Mouse (Mus musculus) kidney, adult 2 months (tissue): ENCODE data around the gene Lmo7. TPM values are rescaled to one million over a fixed set of nuclear protein-coding genes. Genes with fewer than 3 reads are reported as not detected.

Experiments
- DNase-seq: peaks from one replicate; pipeline ENCODE4 v3.0.0; 2021
- H3K27ac ChIP-seq: fragments of 200-500 bp; 2 replicates; pipeline ENCODE4 v1.5.1; 2012; ENCODE audit warnings: low read depth, low read length, control low read depth, inconsistent platforms; ENCODE audit not compliant: insufficient read depth
- H3K27me3 ChIP-seq: fragments of 200-500 bp; replicated peaks from 2 replicates; pipeline ENCODE4 v1.6.1; 2012; ENCODE audit warnings: mild to moderate bottlenecking, moderate library complexity, low read length, inconsistent platforms; ENCODE audit not compliant: control insufficient read depth, insufficient read depth
- H3K36me3 ChIP-seq: fragments of 200-500 bp; 2 replicates; pipeline ENCODE4 v1.6.1; 2012; ENCODE audit warnings: mild to moderate bottlenecking, moderate library complexity, low read length, inconsistent platforms; ENCODE audit not compliant: control insufficient read depth, insufficient read depth
- H3K4me1 ChIP-seq: fragments of 200-500 bp; 2 replicates; pipeline ENCODE4 v1.6.1; 2011; ENCODE audit warnings: low read length; ENCODE audit not compliant: control insufficient read depth, insufficient read depth
- H3K4me3 ChIP-seq: fragments of 200-500 bp; 2 replicates; pipeline ENCODE4 v1.5.1; 2011; ENCODE audit warnings: mild to moderate bottlenecking, low read depth, low read length, control low read depth; ENCODE audit not compliant: insufficient read depth
- CTCF ChIP-seq: fragments of 200-500 bp; conservative IDR thresholded peaks from 2 replicates; pipeline ENCODE4 v1.5.1; 2011; ENCODE audit warnings: low read depth, mild to moderate bottlenecking, control low read depth, low read length, moderate library complexity, mixed read lengths; ENCODE audit not compliant: insufficient read depth, insufficient read length
- POLR2A ChIP-seq: fragments of 200-500 bp; IDR thresholded peaks from one replicate; pipeline ENCODE4 v1.6.1; 2011; ENCODE audit warnings: low read depth, low read length, control low read depth
- WGBS: fragments of 180-500 bp; shearing (Covaris S2); methylation state at CpG from one replicate; pipeline ENCODE4 v1.1.7; 2018; 5-methylcytosine and 5-hydroxymethylcytosine counted together
- polyA plus RNA-seq: library from polyadenylated mRNA; depleted of rRNA; stranded (reverse); fragments of >200 nt; gene quantifications from 2 replicates; pipeline ENCODE4 v1.2.3, GENCODE M21; 2012

Lmo7 gene
- polyA plus RNA-seq, 1 experiment, result 40.0 TPM

GRCm38 (mm10) chr14:101763762-101764295 lies 34.1 kb downstream of the Lmo7 start:
- Histone ChIP-seq H3K27ac (no peak overlapping the region), H3K27me3 (no peaks in the 10 kb centered on the region), H3K4me1 (peaks cover 5% of the 10 kb centered on the region; the same call in 1 of the 2 replicates), H3K36me3 (no peaks in the 10 kb centered on the region), H3K4me3 (no peak overlapping the region)
- WGBS, result 52% methylated on average over 3 of the region's 3 CpGs
- no peak for DNase-seq
- TF ChIP-seq POLR2A (no peak), CTCF (no peak)

DNA sequence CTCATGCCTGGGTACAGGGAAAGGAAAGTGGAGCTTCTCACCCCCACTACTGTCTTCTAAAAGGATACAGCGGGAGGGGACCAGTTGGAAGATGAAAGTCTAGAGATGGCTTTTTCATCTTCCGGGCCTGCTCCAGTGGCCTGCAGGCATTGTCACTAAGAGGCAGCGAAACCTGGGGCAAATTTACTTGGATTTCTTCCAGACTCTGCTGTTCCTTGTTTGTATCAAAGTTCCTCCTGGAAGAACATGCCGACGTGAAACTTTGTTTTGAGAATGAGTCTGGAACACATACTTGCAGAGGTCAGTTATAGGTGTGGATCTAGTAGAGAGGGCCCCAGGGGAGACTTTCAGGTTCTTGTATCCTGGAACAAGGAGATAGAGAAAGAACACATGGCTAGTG lies 41.6 kb downstream of the Lmo7 start:
- Histone ChIP-seq H3K4me1 (peaks cover 19% of the 10 kb centered on the region; the same call in 1 of the 2 replicates), H3K27ac (peak overlapping the region; percentile 93), H3K27me3 (no peaks in the 10 kb centered on the region), H3K4me3 (no peak overlapping the region), H3K36me3 (no peaks in the 10 kb centered on the region)
- WGBS, result 59% methylated on average over 5 of the region's 5 CpGs
- DNase-seq, result peak; percentile 78
- TF ChIP-seq POLR2A (no peak), CTCF (no peak)

GRCm38 (mm10) chr14:101771756-101772155 lies 42.0 kb downstream of the Lmo7 start:
- 72% methylated on average over 6 of the region's 6 CpGs for WGBS
- Histone ChIP-seq H3K4me3 (no peak overlapping the region), H3K27me3 (no peaks in the 10 kb centered on the region), H3K36me3 (no peaks in the 10 kb centered on the region), H3K27ac (peak overlapping the region; percentile 93), H3K4me1 (peaks cover 21% of the 10 kb centered on the region; the same call in 1 of the 2 replicates)
- TF ChIP-seq POLR2A, result no peak
- no peak for TF ChIP-seq CTCF
- DNase-seq, result peak; percentile 66

- Histone ChIP-seq H3K27ac (no peak overlapping the region), H3K4me1 (peaks cover 16% of the 10 kb centered on the region; the same call in 1 of the 2 replicates), H3K36me3 (no peaks in the 10 kb centered on the region), H3K27me3 (no peaks in the 10 kb centered on the region), H3K4me3 (no peak overlapping the region)
- DNase-seq, result peak; percentile 55
- peak; percentile 58 for TF ChIP-seq CTCF
- TF ChIP-seq POLR2A, result no peak
- 51% methylated on average over 4 of the region's 4 CpGs for WGBS
Measured at GRCm38 (mm10) chr14:101774631-101775030, 44.9 kb downstream of the Lmo7 start.

DNA sequence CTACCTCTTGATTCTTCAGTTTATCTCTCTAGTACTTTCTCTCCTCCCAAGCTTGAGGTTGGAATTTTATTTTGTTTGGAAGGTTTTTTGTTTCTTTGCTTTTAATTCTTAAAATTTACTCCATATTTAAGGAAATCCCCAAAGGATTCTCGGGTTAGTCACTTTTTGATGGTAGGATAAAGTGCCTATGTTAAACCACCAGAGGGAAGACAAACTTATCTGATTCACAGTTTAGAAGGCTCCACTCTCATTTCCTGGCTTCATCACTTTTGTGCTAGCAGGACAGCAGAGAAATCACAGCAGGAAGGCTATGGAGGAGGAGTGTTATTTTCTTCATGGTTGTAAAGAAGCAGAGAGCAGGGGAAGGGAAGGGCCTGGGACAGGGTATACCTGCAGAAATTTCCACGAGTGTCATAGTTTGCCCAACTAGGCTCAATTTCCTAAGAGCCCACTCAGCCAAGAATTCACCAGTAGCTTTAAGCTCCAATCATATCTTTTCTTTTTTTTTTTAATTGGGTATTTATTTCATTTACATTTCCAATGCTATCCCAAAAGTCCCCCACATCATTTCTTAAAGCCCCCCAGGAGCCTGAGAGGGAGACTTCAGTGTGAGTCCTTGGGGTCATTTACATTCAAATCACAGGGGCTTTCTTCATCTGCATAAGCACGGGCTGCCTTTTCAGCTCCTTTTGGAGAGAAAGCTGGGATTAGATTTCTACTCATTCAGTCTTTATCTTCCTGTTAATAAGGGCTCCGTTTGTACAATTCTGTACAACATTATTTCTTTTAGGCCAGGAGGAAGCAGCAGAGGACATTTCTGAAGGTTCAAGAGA lies 46.8 kb downstream of the Lmo7 start:
- no peak for DNase-seq
- H3K27ac ChIP-seq, result peak overlapping the region; percentile 69
- 44% methylated on average over 4 of the region's 4 CpGs for WGBS

DNA sequence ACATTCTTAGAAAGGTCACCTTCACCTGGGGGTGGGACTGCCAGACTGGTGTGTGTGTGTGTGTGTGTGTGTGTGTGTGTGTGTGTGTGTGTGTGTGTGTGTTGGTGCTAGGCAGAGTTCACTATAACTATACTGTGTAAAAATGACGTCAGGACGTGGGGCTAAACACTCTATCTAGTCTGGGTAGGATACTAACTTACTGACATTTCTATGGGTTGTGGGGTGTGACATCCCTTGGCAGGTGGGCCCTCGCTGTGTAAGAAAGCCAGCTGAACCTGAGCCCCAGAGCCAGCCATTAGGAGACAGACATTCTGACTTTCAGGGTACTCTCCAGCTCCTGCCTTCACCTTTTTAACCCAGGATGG lies 47.4 kb downstream of the Lmo7 start:
- Histone ChIP-seq H3K4me1 (peaks cover 16% of the 10 kb centered on the region; the same call in 1 of the 2 replicates), H3K27ac (peak overlapping the region; percentile 30; the same call in 1 of the 2 replicates), H3K36me3 (no peaks in the 10 kb centered on the region), H3K4me3 (no peak overlapping the region), H3K27me3 (no peaks in the 10 kb centered on the region)
- no peak for TF ChIP-seq CTCF
- TF ChIP-seq POLR2A, result no peak
- DNase-seq, result no peak
- WGBS, result 74% methylated on average over 3 of the region's 3 CpGs

More for the DNA sequence above, 46.8 kb downstream of the Lmo7 start:
- Histone ChIP-seq H3K4me3 (no peak overlapping the region), H3K4me1 (peaks cover 16% of the 10 kb centered on the region; the same call in 1 of the 2 replicates), H3K36me3 (no peaks in the 10 kb centered on the region), H3K27me3 (no peaks in the 10 kb centered on the region)
- no peak for TF ChIP-seq CTCF
- no peak for TF ChIP-seq POLR2A

- no peak for TF ChIP-seq CTCF
- TF ChIP-seq POLR2A, result no peak
- Histone ChIP-seq H3K4me1 (peaks cover 14% of the 10 kb centered on the region; the same call in 1 of the 2 replicates), H3K36me3 (no peaks in the 10 kb centered on the region), H3K27ac (no peak overlapping the region), H3K4me3 (no peak overlapping the region), H3K27me3 (no peaks in the 10 kb centered on the region)
- DNase-seq, result no peak
- WGBS, result 98% methylated on average over 3 of the region's 3 CpGs
Measured at GRCm38 (mm10) chr14:101778426-101778825, 48.7 kb downstream of the Lmo7 start.
